Mouse (Mus musculus) T-helper 1 cell (primary cell): ENCODE data around the gene Nudt4.
"Not testable (repeated sequence)": the region's sequence is repeated elsewhere in the genome, so short reads cannot be mapped to it uniquely, and the experiment has no call there.

Source experiments
- in situ Hi-C: fragments of 300-600 bp; cut with MboI, MseI; formaldehyde crosslinking; loops from one replicate; pipeline ENCODE4 v1.15.1; 2025; ENCODE audit warnings: high pct_unique_total_duplicates

Nudt4 gene

GRCm38 (mm10) chr10:95567550-95567949 lies 3.6 kb upstream of the Nudt4 start:
- in situ Hi-C loops: no loop called here

- in situ Hi-C loops: no loop called here
Measured at GRCm38 (mm10) chr10:95566786-95567185, 2.8 kb upstream of the Nudt4 start.

- in situ Hi-C loops: no loop called here
Measured at GRCm38 (mm10) chr10:95565156-95565854, 1.4 kb upstream of the Nudt4 start.

GRCm38 (mm10) chr10:95562859-95563841 lies 796 bp downstream of the Nudt4 start:
- in situ Hi-C loops: no loop called here

- in situ Hi-C loops: no loop called here
Measured at GRCm38 (mm10) chr10:95562395-95562794, 1.6 kb downstream of the Nudt4 start.

GRCm38 (mm10) chr10:95561616-95562015 lies 2.3 kb downstream of the Nudt4 start:
- in situ Hi-C loops: no loop called here

- in situ Hi-C loops: no loop called here
Measured at GRCm38 (mm10) chr10:95560394-95560983, 3.5 kb downstream of the Nudt4 start.

- in situ Hi-C loops: no loop called here
Measured at GRCm38 (mm10) chr10:95559426-95559825, 4.5 kb downstream of the Nudt4 start.

- in situ Hi-C loops: no loop called here
Measured at GRCm38 (mm10) chr10:95557337-95557828, 6.6 kb downstream of the Nudt4 start.

GRCm38 (mm10) chr10:95555866-95556265 lies 8.1 kb downstream of the Nudt4 start:
- in situ Hi-C loops: no loop called here

- in situ Hi-C loops: loop anchor here (5.0 kb wide), 3 partner anchors 310 to 485 kb away; no protein-coding TSS in a partner anchor
Measured at GRCm38 (mm10) chr10:95552326-95552725, 11.6 kb downstream of the Nudt4 start.

- in situ Hi-C loops: loop anchor here (5.0 kb wide), 3 partner anchors 311 to 486 kb away; no protein-coding TSS in a partner anchor
Measured at GRCm38 (mm10) chr10:95551752-95552151, 12.2 kb downstream of the Nudt4 start.

- in situ Hi-C loops: loop anchor here (5.0 kb wide), 3 partner anchors 312 to 487 kb away; no protein-coding TSS in a partner anchor
Measured at GRCm38 (mm10) chr10:95550506-95550905, 13.4 kb downstream of the Nudt4 start.

GRCm38 (mm10) chr10:95549080-95549479 lies 14.9 kb downstream of the Nudt4 start:
- in situ Hi-C loops: not testable (repeated sequence)

- in situ Hi-C loops: no loop called here
Measured at GRCm38 (mm10) chr10:95548154-95548826, 15.7 kb downstream of the Nudt4 start.

GRCm38 (mm10) chr10:95546178-95546577 lies 17.8 kb downstream of the Nudt4 start:
- in situ Hi-C loops: no loop called here

- in situ Hi-C loops: no loop called here
Measured at GRCm38 (mm10) chr10:95545051-95545450, 18.9 kb downstream of the Nudt4 start.

GRCm38 (mm10) chr10:95544651-95545050 lies 19.3 kb downstream of the Nudt4 start:
- in situ Hi-C loops: no loop called here

GRCm38 (mm10) chr10:95544004-95544403 lies 19.9 kb downstream of the Nudt4 start:
- in situ Hi-C loops: no loop called here

GRCm38 (mm10) chr10:95543377-95543776 lies 20.6 kb downstream of the Nudt4 start:
- in situ Hi-C loops: no loop called here

GRCm38 (mm10) chr10:95542916-95543315 lies 21.0 kb downstream of the Nudt4 start:
- in situ Hi-C loops: no loop called here
